Mouse (Mus musculus): ENCODE data around the gene Gdf2. TPM values are rescaled to one million over a fixed set of nuclear protein-coding genes. Genes with fewer than 3 reads are reported as not detected.

Gene Gdf2
- total and polyA plus RNA-seq, 3 experiments, result not detected

- Histone ChIP-seq H3K27me3 (ENCODE audit: control insufficient read depth in 1 of 2, insufficient read depth in 2 of 2, low read length in 2 of 2) (no peaks in the 10 kb centered on the region), H3K79me2 (ENCODE audit: control insufficient read depth, insufficient read depth, low read length, poor library complexity) (no peaks in the 10 kb centered on the region), H3K9me3 (replicated peaks; ENCODE audit: insufficient read depth, low read length) (no peaks in the 10 kb centered on the region), H3K36me3 (ENCODE audit: control insufficient read depth in 1 of 2, insufficient read depth in 2 of 2, low read length in 2 of 2) (no peaks in the 10 kb centered on the region), H3K9ac (ENCODE audit: control insufficient read depth, low read depth, low read length, poor library complexity, severe bottlenecking) (no peak overlapping the region), H3K27ac (ENCODE audit: control insufficient read depth, low read depth, low read length) (no peak overlapping the region), H3K4me1 (ENCODE audit: control insufficient read depth in 1 of 2, insufficient read depth in 2 of 2, low read length in 2 of 2) (no peaks in the 10 kb centered on the region), H3K4me3 (ENCODE audit: control insufficient read depth in 1 of 2, insufficient read depth in 1 of 2, low read depth in 2 of 2, low read length in 2 of 2) (no peak overlapping the region)
- no peak for DNase-seq (ENCODE audit: low read depth, low spot score)
- TF ChIP-seq USF1 (IDR thresholded peaks at IDR 0.05; ENCODE audit: low read depth, low read length), result no peak
- TF ChIP-seq MEF2A (IDR thresholded peaks at IDR 0.05; ENCODE audit: extremely low read depth, insufficient replicate concordance, low read depth, low read length, poor library complexity, severe bottlenecking), result no peak
- TF ChIP-seq MYB (IDR thresholded peaks at IDR 0.05; ENCODE audit: low read depth, low read length), result no peak
- no peak for TF ChIP-seq ZKSCAN1 (IDR thresholded peaks at IDR 0.05; ENCODE audit: low read depth, low read length)
- TF ChIP-seq EP300 (IDR thresholded peaks at IDR 0.05; ENCODE audit: low read depth in 1 of 2, low read length in 2 of 2), result no peak
- no peak for TF ChIP-seq RAD21 (IDR thresholded peaks at IDR 0.05; ENCODE audit: low read depth, low read length)
- TF ChIP-seq HCFC1 (IDR thresholded peaks at IDR 0.05; ENCODE audit: low read depth, low read length), result no peak
- TF ChIP-seq E2F4 (IDR thresholded peaks at IDR 0.05; ENCODE audit: borderline replicate concordance, low read depth, low read length), result no peak
- no peak for TF ChIP-seq USF2 (IDR thresholded peaks at IDR 0.05; ENCODE audit: borderline replicate concordance in 1 of 2, insufficient read depth in 1 of 2, low read depth in 1 of 2, low read length in 2 of 2)
- no peak for TF ChIP-seq SMC3 (IDR thresholded peaks at IDR 0.05; ENCODE audit: low read depth, low read length)
- TF ChIP-seq TCF12 (IDR thresholded peaks at IDR 0.05; ENCODE audit: low read depth, low read length), result no peak
- TF ChIP-seq NELFE (IDR thresholded peaks at IDR 0.05; ENCODE audit: low read depth, low read length), result no peak
- no peak for TF ChIP-seq MAZ (IDR thresholded peaks at IDR 0.05; ENCODE audit: low read depth, low read length)
- no peak for TF ChIP-seq MXI1 (IDR thresholded peaks at IDR 0.05; ENCODE audit: low read depth, low read length)
- TF ChIP-seq BHLHE40 (IDR thresholded peaks at IDR 0.05; ENCODE audit: borderline replicate concordance, low read depth, low read length), result no peak
- no peak for TF ChIP-seq RCOR1 (IDR thresholded peaks at IDR 0.05; ENCODE audit: low read depth, low read length)
- no peak for TF ChIP-seq ELF1 (IDR thresholded peaks at IDR 0.05; ENCODE audit: low read depth, low read length)
- no peak for TF ChIP-seq KAT2A (conservative IDR thresholded peaks at IDR 0.05; ENCODE audit: low read depth, low read length)
These were observed 33.9 kb downstream of the Gdf2 start for GRCm38 (mm10) chr14:33974752-33975151.

DNA sequence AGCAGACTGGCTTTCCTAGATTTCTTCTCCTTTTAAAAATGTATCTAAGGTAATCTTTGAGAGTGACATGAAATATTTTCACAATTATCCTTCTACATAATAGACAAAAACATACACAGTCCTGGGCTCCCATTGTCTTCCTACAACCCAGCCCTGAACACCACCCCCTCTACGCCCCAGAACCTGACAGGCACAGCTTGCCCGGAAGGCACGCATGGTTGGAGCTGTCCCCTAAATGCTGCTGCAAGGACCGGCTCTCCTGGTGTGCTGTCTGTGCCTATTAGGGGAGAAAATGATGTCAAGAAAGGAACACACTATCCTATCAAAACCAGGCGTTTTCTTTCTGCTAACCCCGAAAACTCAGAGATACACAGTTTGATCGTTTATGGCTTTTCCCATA lies 36.9 kb downstream of the Gdf2 start:
- TF ChIP-seq MYB (IDR thresholded peaks at IDR 0.05; ENCODE audit: low read depth, low read length), result no peak
- TF ChIP-seq EP300 (IDR thresholded peaks at IDR 0.05; ENCODE audit: low read depth in 1 of 2, low read length in 2 of 2), result no peak
- no peak for TF ChIP-seq ZKSCAN1 (IDR thresholded peaks at IDR 0.05; ENCODE audit: low read depth, low read length)
- TF ChIP-seq RCOR1 (IDR thresholded peaks at IDR 0.05; ENCODE audit: low read depth, low read length), result no peak
- no peak for TF ChIP-seq JUND (IDR thresholded peaks at IDR 0.05; ENCODE audit: low read depth, low read length)
- no peak for TF ChIP-seq POLR2AphosphoS2 (IDR thresholded peaks at IDR 0.05; ENCODE audit: low read length)
- no peak for TF ChIP-seq GABPA (IDR thresholded peaks at IDR 0.05; ENCODE audit: low read depth, low read length)
- TF ChIP-seq MEF2A (IDR thresholded peaks at IDR 0.05; ENCODE audit: extremely low read depth, insufficient replicate concordance, low read depth, low read length, poor library complexity, severe bottlenecking), result no peak
- no peak for TF ChIP-seq MAFK (IDR thresholded peaks at IDR 0.05; ENCODE audit: borderline replicate concordance, low read depth, low read length)
- TF ChIP-seq MYC (IDR thresholded peaks at IDR 0.05; ENCODE audit: low read depth, low read length), result no peak
- no peak for TF ChIP-seq USF2 (IDR thresholded peaks at IDR 0.05; ENCODE audit: borderline replicate concordance in 1 of 2, insufficient read depth in 1 of 2, low read depth in 1 of 2, low read length in 2 of 2)
- no peak for TF ChIP-seq KAT2A (conservative IDR thresholded peaks at IDR 0.05; ENCODE audit: low read depth, low read length)
- H3K27me3 ChIP-seq (ENCODE audit: control insufficient read depth in 1 of 2, insufficient read depth in 2 of 2, low read length in 2 of 2), result no peaks in the 10 kb centered on the region
- no peaks in the 10 kb centered on the region for H3K9me3 ChIP-seq (replicated peaks; ENCODE audit: insufficient read depth, low read length)
- no peak overlapping the region for H3K4me3 ChIP-seq (ENCODE audit: control insufficient read depth in 1 of 2, insufficient read depth in 1 of 2, low read depth in 2 of 2, low read length in 2 of 2)
- no peaks in the 10 kb centered on the region for H3K4me1 ChIP-seq (ENCODE audit: control insufficient read depth in 1 of 2, insufficient read depth in 2 of 2, low read length in 2 of 2)
- no peak for DNase-seq (ENCODE audit: low read depth, low spot score)
- H3K36me3 ChIP-seq (ENCODE audit: control insufficient read depth in 1 of 2, insufficient read depth in 2 of 2, low read length in 2 of 2), result no peaks in the 10 kb centered on the region
- no peaks in the 10 kb centered on the region for H3K79me2 ChIP-seq (ENCODE audit: control insufficient read depth, insufficient read depth, low read length, poor library complexity)
- H3K9ac ChIP-seq (ENCODE audit: control insufficient read depth, low read depth, low read length, poor library complexity, severe bottlenecking), result no peak overlapping the region
- no peak overlapping the region for H3K27ac ChIP-seq (ENCODE audit: control insufficient read depth, low read depth, low read length)
